Mouse (Mus musculus) hematopoietic multipotent progenitor cell, adult 10-12 weeks (in vitro differentiated cells): ENCODE data around the gene Sorbs2. TPM values are rescaled to one million over a fixed set of nuclear protein-coding genes. Genes with fewer than 3 reads are reported as not detected.

Source experiments
- polyA plus RNA-seq: library from polyadenylated mRNA; stranded (reverse); fragments of >175 nt; gene quantifications from 2 replicates; pipeline ENCODE4 v1.2.3, GENCODE M21; 2012; ENCODE audit warnings: low replicate concordance

The Sorbs2 gene
- polyA plus RNA-seq: 1.3 and 2.8 TPM in 2 replicates

DNA sequence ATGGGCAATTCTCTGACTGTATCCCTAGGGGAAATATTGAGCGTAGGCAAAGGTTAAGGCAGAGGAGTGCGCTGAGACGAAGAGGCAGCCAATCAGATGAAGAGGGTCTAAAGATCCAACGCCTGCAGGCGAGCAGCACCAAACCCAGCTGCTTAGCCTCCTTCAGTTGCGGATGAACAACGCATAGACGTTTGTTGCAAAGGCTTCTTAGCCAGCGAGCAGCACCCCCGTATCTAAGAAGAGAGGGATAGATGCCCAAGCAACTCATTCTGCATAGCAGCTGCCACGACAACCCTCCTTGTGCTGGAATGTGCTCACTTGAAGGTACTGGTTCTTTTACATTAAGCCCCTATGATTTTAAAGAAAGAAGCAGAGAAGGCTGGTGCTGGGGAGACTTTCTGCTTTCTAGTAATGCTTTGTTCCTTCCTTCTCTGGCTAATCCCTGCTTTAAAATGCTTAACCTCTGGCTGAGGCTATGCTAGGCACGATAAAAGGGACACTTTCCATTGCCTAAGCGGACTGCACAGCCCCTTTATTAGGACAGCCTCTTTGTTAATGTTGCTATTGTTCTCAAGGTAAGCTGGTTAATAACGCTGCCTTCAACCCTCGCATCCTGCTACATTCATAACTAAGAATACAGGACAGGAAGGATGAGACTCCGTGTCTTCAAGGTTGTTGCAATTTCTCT lies at the start of gene Sorbs2:
TSS of gene Sorbs2 (plus strand) at position 155 of the 688 bp plus-strand sequence.

Other genes starting within 250 kb of the Sorbs2 start
- not detected in 2 replicates for gene F11, start 245.8 kb upstream of the Sorbs2 start, polyA plus RNA-seq
- gene Klkb1, start 212.9 kb upstream of the Sorbs2 start, polyA plus RNA-seq: not detected in 2 replicates
- gene Gm45753, start 199.3 kb upstream of the Sorbs2 start, polyA plus RNA-seq: not detected in 2 replicates
- 1.9 and 5.4 TPM in 2 replicates for gene Cyp4v3, start 174.6 kb upstream of the Sorbs2 start, polyA plus RNA-seq
- 1.7 and 3.4 TPM in 2 replicates for gene Fam149a, start 125.5 kb upstream of the Sorbs2 start, polyA plus RNA-seq
- gene Tlr3, start 96.7 kb upstream of the Sorbs2 start, polyA plus RNA-seq: 0.58 and 0.83 TPM in 2 replicates